Mouse (Mus musculus): ENCODE results near the gene Akr1cl. TPM values are rescaled to one million over a fixed set of nuclear protein-coding genes. Genes with fewer than 3 reads are reported as not detected.

Akr1cl gene
- total RNA-seq, 2 experiments from 2014 or later, result not detected

GRCm38 (mm10) chr1:65010153-65010552 is 22.4 kb downstream of the Akr1cl start:
- peak; percentile 61 to 65 for DNase-seq (ENCODE audit: extremely low spot score in 1 of 2, low spot score in 2 of 2)
- intact Hi-C loops (cut with DNase I), result loop anchor here (5.0 kb wide), 1 partner anchor 293 kb away; no protein-coding TSS in a partner anchor

- no peak for DNase-seq (ENCODE audit: extremely low spot score in 1 of 2, low spot score in 2 of 2)
- intact Hi-C loops (cut with DNase I), result loop anchor here (10.0 kb wide), 1 partner anchor 391 kb away; the partner anchor contains the start of gene Mettl21a
These were observed 27.0 kb downstream of the Akr1cl start for GRCm38 (mm10) chr1:65005575-65005974.

- intact Hi-C loops (cut with DNase I), result loop anchor here (10.0 kb wide), 1 partner anchor 390 kb away; the partner anchor contains the start of gene Mettl21a
These were observed 28.0 kb downstream of the Akr1cl start for GRCm38 (mm10) chr1:65004526-65004925.

GRCm38 (mm10) chr1:64993206-64993605 is 39.4 kb downstream of the Akr1cl start:
- intact Hi-C loops (cut with DNase I), result loop anchor here (10.0 kb wide), 1 partner anchor 1328 kb away; no protein-coding TSS in a partner anchor
- DNase-seq (ENCODE audit: extremely low spot score in 1 of 2, low spot score in 2 of 2), result no peak

More at GRCm38 (mm10) chr1:65004526-65004925, 28.0 kb downstream of the Akr1cl start:
- no peak for DNase-seq (ENCODE audit: extremely low spot score in 1 of 2, low spot score in 2 of 2)

- DNase-seq (ENCODE audit: extremely low spot score in 1 of 2, low spot score in 2 of 2), result no peak
- intact Hi-C loops (cut with DNase I), result loop anchor here (5.0 kb wide), 1 partner anchor 251 kb away; the partner anchor contains the start of gene Fzd5
These were observed 44.4 kb downstream of the Akr1cl start for GRCm38 (mm10) chr1:64988176-64988575.

- DNase-seq (ENCODE audit: extremely low spot score in 1 of 2, low spot score in 2 of 2), result peak; percentile 38 to 55
- intact Hi-C loops (cut with DNase I), result loop anchor here (5.0 kb wide), 1 partner anchor 249 kb away; the partner anchor contains the start of gene Fzd5
These were observed 46.4 kb downstream of the Akr1cl start for GRCm38 (mm10) chr1:64986120-64986519.

GRCm38 (mm10) chr1:64983247-64983646 is 49.3 kb downstream of the Akr1cl start:
- intact Hi-C loops (cut with DNase I), result no loop called here
- DNase-seq (ENCODE audit: extremely low spot score in 1 of 2, low spot score in 2 of 2), result no peak

- DNase-seq (ENCODE audit: extremely low spot score in 1 of 2, low spot score in 2 of 2), result peak; percentile 21 to 38
- intact Hi-C loops (cut with DNase I), result no loop called here
These were observed 54.2 kb downstream of the Akr1cl start for GRCm38 (mm10) chr1:64978321-64978799.

- no peak for DNase-seq (ENCODE audit: extremely low spot score in 1 of 2, low spot score in 2 of 2)
- intact Hi-C loops (cut with DNase I), result no loop called here
These were observed 57.2 kb downstream of the Akr1cl start for GRCm38 (mm10) chr1:64975346-64975745.

GRCm38 (mm10) chr1:64970685-64971084 is 61.9 kb downstream of the Akr1cl start:
- intact Hi-C loops (cut with DNase I), result no loop called here
- no peak for DNase-seq (ENCODE audit: extremely low spot score in 1 of 2, low spot score in 2 of 2)

Other genes with a start within 250 kb of the Akr1cl start
- gene Plekhm3, start 75.9 kb downstream of the Akr1cl start, total RNA-seq (2021), result 10 to 100 TPM; 27.1 to 32.2 TPM
- not detected for gene Cryge, start 18.4 kb upstream of the Akr1cl start, total RNA-seq (2021)
- gene Crygd, start 30.7 kb upstream of the Akr1cl start, total RNA-seq (2021), result not detected
- gene Crygc, start 40.9 kb upstream of the Akr1cl start, total RNA-seq (2021), result not detected
- gene Crygb, start 49.5 kb upstream of the Akr1cl start, total RNA-seq (2021), result not detected
- 1 to 10 TPM in 1 of 2 experiments, under 1 TPM in 1; 0.67 to 2.5 TPM for gene Cryga, start 70.6 kb upstream of the Akr1cl start, total RNA-seq (2021)
- gene Gm28845, start 86.8 kb upstream of the Akr1cl start, total RNA-seq (2021), result 1 to 10 TPM; 1.4 to 1.7 TPM
- 10 to 100 TPM; 15.1 to 18.3 TPM for gene D630023F18Rik, start 90.5 kb upstream of the Akr1cl start, total RNA-seq (2021)
- gene Idh1, start 153.7 kb upstream of the Akr1cl start, total RNA-seq (2021), result 100 to 1,000 TPM; 119 to 143 TPM
- gene Pikfyve, start 153.9 kb upstream of the Akr1cl start, total RNA-seq (2021), result 10 to 100 TPM; 39.9 to 42.3 TPM
- 1 to 10 TPM; 3.3 to 4.4 TPM for gene Pth2r, start 249.3 kb upstream of the Akr1cl start, total RNA-seq (2021)

Data from left cerebral cortex, postnatal 10 days (tissue).